Mouse (Mus musculus): ENCODE data around the gene 1700088E04Rik.

The 1700088E04Rik gene

GRCm38 (mm10) chr15:79130782-79131181, 10.3 kb downstream of the 1700088E04Rik start:
- DNase-seq = peak; percentile 70

DNA sequence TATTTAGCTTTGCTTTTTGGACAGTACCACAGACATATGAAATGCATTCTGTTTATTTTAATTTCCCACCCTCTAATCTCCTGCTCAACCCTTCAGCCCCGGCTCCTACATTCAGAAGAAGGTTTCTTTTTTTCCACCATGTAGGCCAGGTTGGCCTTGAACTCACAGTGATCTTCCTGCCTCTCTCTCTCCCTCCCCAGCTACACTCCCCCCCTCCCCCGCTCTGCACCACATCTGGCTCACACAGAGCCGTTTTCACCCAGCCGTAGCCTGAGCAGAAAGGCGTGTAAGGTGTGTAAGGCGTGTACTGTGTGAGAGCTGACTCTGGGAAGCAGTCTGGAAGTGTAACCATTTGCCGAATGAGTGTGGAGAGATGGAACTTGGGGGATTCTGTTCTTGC, 11.7 kb downstream of the 1700088E04Rik start:
- no peak for DNase-seq

DNA sequence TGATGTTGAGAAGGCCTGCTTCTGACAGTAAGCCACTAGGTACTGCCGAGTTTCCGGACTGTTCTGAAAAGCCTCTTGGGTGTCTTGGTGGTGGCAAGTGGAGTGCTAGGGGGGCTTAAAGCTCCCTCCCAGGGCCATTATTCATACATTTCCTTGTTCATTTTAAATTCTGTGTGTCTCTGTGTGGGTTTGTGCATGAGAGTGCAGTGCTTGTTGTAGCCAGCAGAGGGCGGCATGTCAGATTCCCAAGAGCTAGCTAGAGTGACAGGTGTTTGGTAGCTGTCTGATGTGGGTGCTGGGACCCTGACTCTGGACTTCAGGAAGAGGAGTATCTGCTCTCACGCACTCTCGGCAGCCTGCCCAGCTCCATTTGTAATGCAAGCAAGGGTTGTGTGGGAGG, 12.8 kb downstream of the 1700088E04Rik start:
- no peak for DNase-seq

DNA sequence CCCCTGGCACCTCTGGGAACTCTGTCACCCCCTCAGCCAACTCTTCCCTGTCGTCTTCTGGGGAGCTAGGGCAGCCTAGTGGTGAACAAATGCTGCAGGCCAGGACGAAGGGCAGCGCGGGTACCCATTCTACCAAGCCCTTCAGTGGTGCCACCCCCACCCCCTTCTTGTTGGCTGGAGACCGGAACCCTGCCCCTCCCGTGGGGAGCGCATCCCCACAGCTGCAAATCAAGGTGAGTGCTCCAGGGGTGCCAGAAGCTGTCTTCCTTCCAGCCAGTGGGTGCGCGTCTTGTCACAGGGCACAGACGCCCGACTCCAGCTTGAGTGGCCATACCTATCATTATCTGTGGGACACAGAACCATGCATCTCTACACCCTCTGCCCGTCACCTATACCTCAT, 14.0 kb downstream of the 1700088E04Rik start:
- DNase-seq = no peak

DNA sequence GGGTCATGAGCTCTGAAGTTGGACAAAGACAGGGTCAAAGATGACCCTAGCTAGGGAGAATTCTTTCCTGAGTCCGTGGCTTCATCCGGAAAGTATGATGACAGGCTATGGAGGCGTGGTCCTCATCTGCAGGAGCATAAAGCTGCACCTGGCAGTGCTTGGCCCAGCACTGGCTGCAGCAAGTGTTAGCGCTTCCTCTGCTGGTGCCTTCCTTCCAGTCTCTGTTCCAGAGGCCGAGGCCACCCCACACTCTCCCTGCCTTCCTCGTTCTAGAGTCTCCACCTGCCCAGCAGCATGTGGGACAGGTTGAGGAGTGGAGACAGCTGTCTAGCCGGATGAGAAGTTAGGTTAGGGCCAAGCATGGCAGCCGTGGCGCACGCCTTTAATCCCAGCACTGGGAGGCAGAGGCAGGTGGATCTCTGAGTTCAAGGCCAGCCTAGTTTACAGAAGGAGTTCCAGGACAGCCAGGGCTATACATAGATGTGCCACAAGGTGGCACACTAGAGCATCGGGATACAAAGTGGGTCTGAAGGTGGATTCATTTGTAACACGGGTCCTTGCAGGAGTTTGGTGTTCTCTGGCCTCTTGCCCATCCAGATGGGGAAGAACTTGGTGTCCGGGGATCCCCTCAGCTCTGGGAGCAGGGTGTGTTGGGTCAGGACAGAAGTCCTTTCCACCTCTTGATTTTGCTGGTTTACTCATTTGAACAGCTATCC, 14.7 kb downstream of the 1700088E04Rik start:
- DNase-seq = peak; percentile 80

DNA sequence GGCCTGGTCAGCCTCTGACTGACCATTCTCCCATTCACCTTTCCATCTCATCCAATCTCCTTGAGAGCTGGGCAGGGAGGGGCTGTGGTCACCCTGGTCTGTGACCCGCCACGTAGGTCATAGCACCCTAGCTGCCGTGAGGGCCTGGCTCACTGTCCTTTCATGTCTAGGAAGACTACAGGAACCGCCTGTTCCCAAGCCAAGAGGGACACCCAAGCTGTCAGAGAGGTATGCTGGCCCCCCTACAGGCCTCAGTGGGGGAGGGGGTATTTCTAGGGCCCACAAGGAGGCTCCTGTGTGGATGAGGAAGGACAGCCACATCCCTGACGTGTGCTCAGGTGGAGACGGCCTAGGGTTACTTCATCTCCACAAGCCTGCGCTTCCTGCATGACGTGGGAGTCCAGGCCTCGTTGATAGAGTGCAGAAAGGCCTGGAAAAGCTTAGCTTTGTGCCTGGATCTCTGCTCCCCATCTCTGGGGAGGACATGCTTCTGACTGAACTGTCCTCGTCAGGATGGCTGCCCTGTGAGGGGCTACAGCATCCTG, 16.6 kb downstream of the 1700088E04Rik start:
- no peak for DNase-seq

- no peak for DNase-seq
Observed at GRCm38 (mm10) chr15:79123751-79124150, 17.3 kb downstream of the 1700088E04Rik start.

DNA sequence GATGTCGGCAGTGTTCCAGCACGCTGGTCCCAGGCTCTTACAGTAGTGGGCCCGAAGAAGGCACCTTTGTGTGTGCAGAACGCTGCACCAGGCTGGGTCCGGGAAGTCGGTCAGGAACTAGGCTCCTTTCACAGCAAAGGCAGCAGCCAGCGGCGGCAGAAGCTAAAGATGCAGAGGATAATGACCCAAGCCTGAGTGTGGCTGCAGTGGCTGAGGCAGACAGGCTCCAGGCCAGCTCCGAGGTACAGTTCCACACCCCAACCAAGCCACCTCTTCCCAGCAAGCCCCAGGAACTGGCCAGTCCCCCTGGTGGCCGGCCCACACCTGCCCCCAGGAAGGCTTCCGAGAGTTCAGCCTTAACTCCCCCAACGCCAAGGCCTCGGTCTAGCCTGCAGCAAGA, 18.5 kb downstream of the 1700088E04Rik start:
- no peak for DNase-seq

GRCm38 (mm10) chr15:79122119-79122518, 18.9 kb downstream of the 1700088E04Rik start:
- no peak for DNase-seq

GRCm38 (mm10) chr15:79119491-79119890, 21.6 kb downstream of the 1700088E04Rik start:
- no peak for DNase-seq

DNA sequence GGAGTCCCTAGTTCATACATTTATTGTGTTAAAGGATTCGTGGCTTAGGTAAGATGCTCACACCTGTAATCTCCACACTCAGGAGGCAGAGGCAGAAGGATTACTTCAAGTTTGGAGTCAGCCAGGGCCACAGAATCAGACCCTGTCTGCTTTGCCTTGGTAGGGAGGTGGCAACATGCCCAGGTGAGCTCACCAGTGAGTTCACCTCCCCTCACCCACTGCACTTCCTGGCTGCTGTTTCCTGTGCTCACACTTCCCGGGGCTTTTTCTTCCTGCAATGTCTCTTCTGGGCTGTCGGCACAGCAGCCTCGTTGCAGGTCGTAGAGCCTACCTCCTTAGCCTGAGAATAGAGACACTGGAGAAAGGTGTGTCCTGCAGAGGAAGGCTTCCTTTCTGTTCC, 25.8 kb downstream of the 1700088E04Rik start:
- no peak for DNase-seq

- DNase-seq = no peak
Observed at GRCm38 (mm10) chr15:79111774-79112173, 29.3 kb downstream of the 1700088E04Rik start.

DNA sequence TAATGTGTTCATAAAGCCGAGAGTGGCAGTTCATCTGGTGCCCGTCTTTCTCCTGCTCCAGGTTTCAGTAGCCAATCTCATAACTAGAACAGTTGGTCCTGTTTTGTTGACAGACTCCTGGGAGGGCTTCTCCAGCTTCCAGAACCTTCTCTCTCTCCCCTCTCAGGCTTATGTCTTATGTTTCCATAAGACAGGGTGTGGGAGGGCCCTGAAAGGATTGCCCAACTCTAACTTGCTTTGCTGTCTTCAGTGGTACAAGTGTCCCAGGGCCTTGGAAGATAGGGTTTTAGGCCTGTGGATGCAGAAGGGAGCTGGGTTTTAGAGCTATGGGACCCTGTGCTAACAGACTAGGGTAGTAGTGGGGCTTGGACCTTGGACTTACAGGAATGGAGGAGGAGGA, 30.5 kb downstream of the 1700088E04Rik start:
- DNase-seq = no peak

DNA sequence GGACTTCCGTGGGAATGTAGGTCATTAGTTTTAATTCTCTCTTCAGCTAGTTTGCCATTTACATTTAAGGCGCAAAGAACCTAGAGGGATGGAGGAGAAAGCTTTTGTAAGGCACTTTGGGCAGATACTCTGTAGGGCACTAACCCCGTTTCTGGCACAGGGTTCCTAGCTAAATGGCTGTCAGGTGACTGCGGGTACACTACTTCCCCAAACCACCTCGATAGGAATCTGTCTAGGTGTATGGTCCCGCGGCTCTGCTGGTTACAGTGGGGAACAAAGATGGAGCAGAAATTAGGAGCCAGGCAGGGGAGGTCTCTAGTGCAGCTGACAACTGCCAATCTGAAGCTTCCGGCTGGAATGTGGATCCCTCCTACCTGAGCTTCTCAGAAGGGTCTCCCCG, 31.0 kb downstream of the 1700088E04Rik start:
- no peak for DNase-seq

- no peak for DNase-seq
Observed at GRCm38 (mm10) chr15:79109321-79109934, 31.6 kb downstream of the 1700088E04Rik start.

- DNase-seq = peak; percentile 85
Observed at GRCm38 (mm10) chr15:79108421-79109320, 32.4 kb downstream of the 1700088E04Rik start, which contains the start of gene Micall1. Gene Micall1, plus strand, starts transcription at chr15:79108898.

DNA sequence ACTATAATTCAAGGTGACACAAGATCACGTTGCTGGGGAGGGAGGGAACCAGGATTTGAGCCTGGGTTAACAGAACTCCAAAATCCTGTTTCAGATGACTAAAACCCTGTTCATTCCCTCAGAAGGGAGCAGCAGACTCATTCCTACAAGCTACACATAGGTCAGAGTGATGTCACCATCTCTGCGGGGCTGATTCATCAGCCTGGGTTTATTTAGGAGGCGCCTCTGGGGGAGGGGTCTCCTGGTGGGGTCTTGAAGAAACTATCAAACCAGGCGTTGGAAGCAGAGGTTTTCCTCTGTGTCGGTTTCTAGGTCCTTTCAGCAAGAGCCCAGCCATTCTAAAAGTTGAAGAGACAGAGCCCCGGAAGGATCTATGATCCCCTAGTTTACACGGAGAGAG, 33.1 kb downstream of the 1700088E04Rik start:
- no peak for DNase-seq

DNA sequence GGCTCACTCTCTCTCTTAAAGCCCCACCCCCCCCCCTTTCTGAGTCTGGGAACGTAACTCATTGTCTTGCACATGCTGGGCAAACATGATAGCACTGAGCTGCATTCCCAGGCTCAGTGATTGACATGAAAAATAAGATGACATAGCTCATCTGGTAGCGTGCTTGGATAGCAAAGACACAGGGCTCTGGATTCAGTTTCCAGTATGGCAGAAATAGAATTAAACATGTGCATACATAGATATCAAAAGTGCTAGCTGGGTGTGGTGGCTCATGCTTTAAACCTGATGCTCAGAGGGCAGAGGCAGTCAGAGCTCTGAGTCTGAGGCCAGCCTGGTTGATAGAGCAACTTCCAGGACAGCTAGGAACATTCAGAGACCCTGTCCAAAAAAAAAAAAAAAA, 35.2 kb downstream of the 1700088E04Rik start:
- DNase-seq = no peak

DNA sequence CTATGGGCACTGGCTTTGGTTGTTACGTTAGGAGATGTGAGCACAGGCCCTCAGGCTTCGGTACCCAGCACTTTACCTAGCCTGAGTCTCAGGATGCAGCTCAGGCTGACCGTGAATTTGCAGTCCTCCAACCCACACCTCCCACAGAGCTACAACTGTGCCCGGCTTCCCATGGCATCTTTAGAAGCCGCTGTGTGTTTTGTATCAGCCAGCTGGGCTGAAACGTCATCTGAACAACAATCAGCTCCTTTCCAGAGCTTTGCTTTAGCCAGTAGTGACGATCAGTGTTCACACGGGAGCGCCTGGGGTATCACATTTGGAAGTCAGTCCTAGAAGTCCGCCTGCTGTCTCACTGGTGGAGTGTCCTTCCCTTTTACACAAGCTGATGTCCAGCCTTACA, 37.8 kb downstream of the 1700088E04Rik start:
- no peak for DNase-seq

DNA sequence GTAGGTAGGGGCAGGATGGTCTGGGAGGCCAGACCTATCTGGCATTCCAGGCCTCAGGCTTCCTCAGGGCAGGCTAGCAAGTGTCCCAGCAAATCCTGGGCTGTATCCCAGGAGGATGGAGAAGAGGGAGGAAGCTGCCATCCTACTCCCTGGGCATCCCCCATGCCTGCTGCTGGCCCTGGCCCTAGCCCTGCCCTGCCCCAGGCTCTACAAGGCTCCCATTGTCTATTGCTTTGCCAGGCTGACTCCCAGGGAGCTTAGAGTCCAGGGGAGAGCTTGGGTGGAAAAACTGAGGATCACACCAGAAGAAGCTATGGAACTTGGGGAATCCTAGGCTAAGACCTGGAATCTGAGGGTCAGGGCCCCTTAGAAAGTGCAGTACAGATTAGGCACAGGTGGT, 39.5 kb downstream of the 1700088E04Rik start:
- DNase-seq = no peak

- no peak for DNase-seq
Observed at GRCm38 (mm10) chr15:79100391-79100790, 40.7 kb downstream of the 1700088E04Rik start.

DNA sequence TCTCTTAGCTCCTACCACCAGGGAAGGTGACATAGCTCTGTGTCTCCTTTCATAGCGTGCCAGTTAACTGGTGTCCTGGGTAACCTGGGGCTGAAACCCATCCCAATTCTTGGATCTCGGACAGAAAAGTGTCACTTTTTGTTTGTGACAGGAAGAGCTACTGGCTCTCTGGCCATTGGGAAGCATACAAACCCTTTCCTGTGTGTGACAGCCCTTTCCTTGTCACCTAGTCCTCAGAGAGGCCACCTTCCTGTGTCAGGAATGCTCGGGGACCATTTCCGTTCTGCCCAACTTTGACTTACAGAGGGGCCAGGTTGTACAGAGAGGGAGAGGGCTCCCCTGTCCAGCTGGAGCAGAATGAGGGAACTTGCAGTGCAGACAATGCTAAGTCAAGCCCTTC, 41.6 kb downstream of the 1700088E04Rik start:
- DNase-seq = peak; percentile 36

GRCm38 (mm10) chr15:79098868-79099267, 42.2 kb downstream of the 1700088E04Rik start:
- peak; percentile 56 for DNase-seq
